Mouse (Mus musculus) hindbrain, embryonic 11.5 days (tissue): Measurements from ENCODE around the gene Grb2. TPM values are rescaled to one million over a fixed set of nuclear protein-coding genes. Genes with fewer than 3 reads are reported as not detected.

Source experiments
- ATAC-seq: fragments of 200-750 bp; cut with Nextera tagmentation; 2 replicates; pipeline ENCODE4 v1.8.0; 2017; ENCODE audit warnings: mild to moderate bottlenecking, moderate TSS enrichment, moderate library complexity; ENCODE audit not compliant: low FRiP score
- DNase-seq: peaks from one replicate; pipeline ENCODE4 v3.0.0-alpha.2; 2015; ENCODE audit warnings: low spot score
- H3K27ac ChIP-seq: fragments of 300-500 bp; sonication (generic); 2 replicates; pipeline ENCODE4 v1.5.1; 2014; ENCODE audit warnings: mild to moderate bottlenecking, low read depth, low read length
- H3K27me3 ChIP-seq: fragments of 300-500 bp; sonication (generic); 2 replicates; pipeline ENCODE4 v1.6.1; 2014; ENCODE audit warnings: mild to moderate bottlenecking, low read length, moderate library complexity, mixed read lengths; ENCODE audit not compliant: control insufficient read depth, insufficient read depth
- H3K36me3 ChIP-seq: fragments of 300-500 bp; sonication (generic); 2 replicates; pipeline ENCODE4 v1.6.1; 2014; ENCODE audit warnings: mild to moderate bottlenecking, low read length, moderate library complexity, mixed read lengths; ENCODE audit not compliant: control insufficient read depth, insufficient read depth
- H3K4me1 ChIP-seq: fragments of 300-500 bp; sonication (generic); replicated peaks from 2 replicates; pipeline ENCODE4 v1.6.1; 2014; ENCODE audit warnings: low read length, mixed read lengths; ENCODE audit not compliant: control insufficient read depth, insufficient read depth
- H3K4me2 ChIP-seq: fragments of 300-500 bp; sonication (generic); replicated peaks from 2 replicates; pipeline ENCODE4 v1.6.1; 2014; ENCODE audit warnings: mild to moderate bottlenecking, low read depth, low read length
- H3K4me3 ChIP-seq: fragments of 300-500 bp; sonication (generic); 2 replicates; pipeline ENCODE4 v1.5.1; 2014; ENCODE audit warnings: low read depth, low read length
- H3K9ac ChIP-seq: fragments of 300-500 bp; sonication (generic); 2 replicates; pipeline ENCODE4 v1.6.1; 2014; ENCODE audit warnings: low read depth, low read length
- H3K9me3 ChIP-seq: fragments of 300-500 bp; sonication (generic); 2 replicates; pipeline ENCODE4 v1.6.1; 2016; ENCODE audit warnings: low read length; ENCODE audit not compliant: control insufficient read depth
- WGBS: fragments of 180-500 bp; shearing (Covaris S2); extraction: QIAGEN DNeasy Blood & Tissue Kit; methylation state at CpG from one replicate; pipeline ENCODE4 v1.1.7; 2014; 5-methylcytosine and 5-hydroxymethylcytosine counted together
- polyA plus RNA-seq: library from polyadenylated mRNA; unstranded; fragments of >200 nt; fragmentation: Nextera tagmentation; extraction: Ambion mirVana; gene quantifications from 2 replicates; pipeline ENCODE4 v1.2.1, GENCODE M21; 2014

Grb2 gene
- polyA plus RNA-seq, 1 experiment from 2014 or later: 79.2 TPM

- Histone ChIP-seq H3K9me3 (no peaks in the 10 kb centered on the region), H3K4me1 (peaks cover 6% of the 10 kb centered on the region; the same call in 1 of the 2 replicates), H3K4me2 (no peak overlapping the region), H3K9ac (no peak overlapping the region), H3K36me3 (peaks cover 13% of the 10 kb centered on the region), H3K4me3 (no peak overlapping the region), H3K27ac (no peak overlapping the region), H3K27me3 (no peaks in the 10 kb centered on the region)
- DNase-seq: no peak
- ATAC-seq: no peak
- 85% methylated on average over 23 of the region's 23 CpGs for WGBS
Measured at GRCm38 (mm10) chr11:115608421-115609399, 99.7 kb downstream of the Grb2 start.

GRCm38 (mm10) chr11:115606733-115607132 lies 101.7 kb downstream of the Grb2 start:
- peaks cover 10% of the 10 kb centered on the region for H3K4me1 ChIP-seq
- H3K4me3 ChIP-seq: no peak overlapping the region
- no peak overlapping the region for H3K27ac ChIP-seq
- no peak overlapping the region for H3K4me2 ChIP-seq
- no peaks in the 10 kb centered on the region for H3K9me3 ChIP-seq
- WGBS: 97% methylated on average over 18 of the region's 18 CpGs
- DNase-seq (no peak), ATAC-seq (no peak)
- H3K27me3 ChIP-seq: no peaks in the 10 kb centered on the region
- peaks cover 13% of the 10 kb centered on the region for H3K36me3 ChIP-seq
- H3K9ac ChIP-seq: no peak overlapping the region

GRCm38 (mm10) chr11:115604304-115604696 lies 104.1 kb downstream of the Grb2 start:
- Histone ChIP-seq H3K4me1 (peaks cover 10% of the 10 kb centered on the region), H3K36me3 (peaks cover 13% of the 10 kb centered on the region), H3K4me2 (peak overlapping the region; percentile 89), H3K27me3 (no peaks in the 10 kb centered on the region), H3K9ac (peak overlapping the region; percentile 96), H3K27ac (peak overlapping the region; percentile 81), H3K9me3 (no peaks in the 10 kb centered on the region), H3K4me3 (peak overlapping the region; percentile 99)
- no peak for DNase-seq
- under 1% methylated on average over 26 of the region's 26 CpGs for WGBS
- ATAC-seq: peak; percentile 55; the same call in 1 of the 2 replicates

GRCm38 (mm10) chr11:115603476-115604303 lies 104.7 kb downstream of the Grb2 start, which contains the start of the genes Mrps7 and Gga3:
Mrps7 (plus strand) TSS chr11:115603925.
Gga3 (minus strand) TSS chr11:115604051.
- DNase-seq: peak; percentile 94
- peak within 1 kb of the TSS; percentile 99 for H3K4me3 ChIP-seq
- peak within 1 kb of the TSS; percentile 81 for H3K27ac ChIP-seq
- WGBS: under 1% methylated on average over 86 of the region's 93 CpGs
- peak within 1 kb of the TSS; percentile 96 for H3K9ac ChIP-seq
- H3K36me3 ChIP-seq: peaks cover 9% of the 10 kb centered on the region
- peak within 1 kb of the TSS; percentile 89 for H3K4me2 ChIP-seq
- peak; percentile 98 for ATAC-seq
- H3K9me3 ChIP-seq: no peaks in the 10 kb centered on the region
- H3K27me3 ChIP-seq: no peaks in the 10 kb centered on the region
- H3K4me1 ChIP-seq: peaks cover 10% of the 10 kb centered on the region

- DNase-seq: no peak
Measured at GRCm38 (mm10) chr11:115603128-115603475, 105.3 kb downstream of the Grb2 start.

GRCm38 (mm10) chr11:115601174-115601573 lies 107.2 kb downstream of the Grb2 start:
- no peak for DNase-seq
- WGBS: 92% methylated on average over 4 of the region's 4 CpGs

More at GRCm38 (mm10) chr11:115603128-115603475, 105.3 kb downstream of the Grb2 start:
- Histone ChIP-seq H3K36me3 (peaks cover 7% of the 10 kb centered on the region; the same call in 1 of the 2 replicates), H3K4me3 (peak overlapping the region; percentile 99), H3K27ac (peak overlapping the region; percentile 81), H3K27me3 (no peaks in the 10 kb centered on the region), H3K9ac (peak overlapping the region; percentile 96), H3K9me3 (no peaks in the 10 kb centered on the region), H3K4me2 (peak overlapping the region; percentile 89), H3K4me1 (peaks cover 10% of the 10 kb centered on the region)
- no peak; the same call in 1 of the 2 replicates for ATAC-seq
- 6% methylated on average over 15 of the region's 15 CpGs for WGBS

GRCm38 (mm10) chr11:115600743-115601142 lies 107.7 kb downstream of the Grb2 start:
- H3K9me3 ChIP-seq: no peaks in the 10 kb centered on the region
- no peak for DNase-seq
- no peak overlapping the region for H3K9ac ChIP-seq
- ATAC-seq: no peak
- no peaks in the 10 kb centered on the region for H3K36me3 ChIP-seq
- WGBS: 97% methylated on average over 15 of the region's 15 CpGs
- H3K4me1 ChIP-seq: peaks cover 10% of the 10 kb centered on the region
- H3K4me2 ChIP-seq: no peak overlapping the region
- H3K27me3 ChIP-seq: no peaks in the 10 kb centered on the region
- H3K27ac ChIP-seq: no peak overlapping the region
- no peak overlapping the region for H3K4me3 ChIP-seq

More at GRCm38 (mm10) chr11:115601174-115601573, 107.2 kb downstream of the Grb2 start:
- no peaks in the 10 kb centered on the region for H3K27me3 ChIP-seq
- H3K9ac ChIP-seq: no peak overlapping the region
- no peaks in the 10 kb centered on the region for H3K36me3 ChIP-seq
- H3K4me2 ChIP-seq: no peak overlapping the region
- no peak overlapping the region for H3K4me3 ChIP-seq
- H3K4me1 ChIP-seq: peaks cover 10% of the 10 kb centered on the region
- ATAC-seq: no peak
- H3K9me3 ChIP-seq: no peaks in the 10 kb centered on the region
- H3K27ac ChIP-seq: no peak overlapping the region

- H3K36me3 ChIP-seq: no peaks in the 10 kb centered on the region
- no peaks in the 10 kb centered on the region for H3K27me3 ChIP-seq
- WGBS: 93% methylated on average over 7 of the region's 7 CpGs
- H3K4me3 ChIP-seq: no peak overlapping the region
- H3K27ac ChIP-seq: no peak overlapping the region
- peaks cover 6% of the 10 kb centered on the region for H3K4me1 ChIP-seq
- ATAC-seq (no peak), DNase-seq (no peak)
- no peak overlapping the region for H3K4me2 ChIP-seq
- no peak overlapping the region for H3K9ac ChIP-seq
- no peaks in the 10 kb centered on the region for H3K9me3 ChIP-seq
Measured at GRCm38 (mm10) chr11:115599722-115600121, 108.7 kb downstream of the Grb2 start.
